Mouse (Mus musculus) erythroblast, embryonic 14.5 days (primary cell): Measurements from ENCODE around the gene Braf.

ENCODE experiments used
- GATA1 ChIP-seq: IDR thresholded peaks from 2 replicates; pipeline ENCODE4 v1.6.1; 2012; ENCODE audit warnings: low read length, inconsistent platforms, mixed read lengths
- TAL1 ChIP-seq: IDR thresholded peaks from 3 replicates; pipeline ENCODE4 v1.6.1; 2012; ENCODE audit warnings: low read length, inconsistent platforms, mixed read lengths

DNA sequence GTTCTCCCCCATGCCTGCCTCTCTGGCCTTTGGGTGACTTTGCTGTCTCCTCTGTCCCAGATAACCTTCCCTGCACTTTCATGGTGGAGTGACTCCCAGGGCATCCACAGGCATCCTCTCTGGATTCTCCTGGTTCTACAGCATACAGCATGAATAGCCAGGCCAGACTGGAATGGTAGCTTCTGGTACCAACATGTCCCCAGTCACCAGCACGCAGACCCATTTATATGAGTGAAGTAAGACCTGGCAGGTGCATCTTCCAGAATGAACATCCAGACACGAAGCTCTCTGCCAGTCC is 169.7 kb downstream of the Braf start:
- TF ChIP-seq TAL1 (no peak), GATA1 (no peak)
